Mouse (Mus musculus): ENCODE results near the gene Anln.
"Not testable (repeated sequence)": the region's sequence is repeated elsewhere in the genome, so short reads cannot be mapped to it uniquely, and the experiment has no call there.

The Anln gene

DNA sequence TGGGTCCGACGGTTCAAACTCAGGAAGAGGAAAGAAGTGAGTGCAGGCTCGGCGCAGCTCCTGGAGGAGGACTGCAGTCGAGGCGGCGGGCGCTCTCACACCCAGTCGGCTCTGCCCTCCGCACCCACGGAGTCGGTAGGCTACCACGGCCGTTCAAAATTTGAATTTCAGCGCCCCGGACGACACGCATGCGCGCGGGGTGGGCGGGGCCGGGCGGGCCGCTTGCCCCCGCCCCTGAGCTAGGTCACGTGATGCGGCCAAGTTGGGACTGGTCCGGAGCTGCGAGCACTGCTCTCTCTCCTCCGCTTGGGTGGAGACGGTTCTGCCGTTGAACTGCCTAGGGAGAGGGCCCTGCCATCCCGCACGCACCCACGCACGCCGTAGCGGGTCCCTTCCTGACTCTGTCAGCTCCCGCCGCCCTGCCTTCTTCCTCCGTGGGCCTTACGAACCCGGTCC, at the start of gene Anln:
Gene Anln, minus strand, starts transcription at position 168 of the 456 bp plus-strand sequence.
- DNase-seq (ENCODE audit: low read depth in 2 of 2, low spot score in 2 of 2), result peak; percentile 83 to 87

DNA sequence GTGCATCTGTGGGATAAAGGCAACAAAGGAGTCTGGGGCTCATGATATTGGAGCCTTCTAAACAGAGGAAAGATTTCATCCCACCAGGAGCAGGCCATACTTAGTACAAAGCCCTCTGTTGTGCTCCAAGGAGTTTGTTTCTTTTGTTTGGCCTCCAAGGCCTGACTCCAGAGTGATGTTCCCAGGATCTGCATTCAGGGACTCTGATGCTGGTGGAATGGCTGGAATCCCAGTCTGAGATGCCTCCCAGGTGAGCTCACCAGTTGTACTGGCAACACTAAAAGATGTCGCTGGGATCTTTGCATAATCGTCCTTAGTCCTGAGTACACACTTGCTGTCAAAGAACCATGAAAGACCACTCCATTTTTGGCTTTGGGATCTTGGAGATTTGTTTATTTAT, 45.1 kb upstream of the Anln start:
- no peak for DNase-seq (ENCODE audit: low read depth in 2 of 2, low spot score in 2 of 2)

DNA sequence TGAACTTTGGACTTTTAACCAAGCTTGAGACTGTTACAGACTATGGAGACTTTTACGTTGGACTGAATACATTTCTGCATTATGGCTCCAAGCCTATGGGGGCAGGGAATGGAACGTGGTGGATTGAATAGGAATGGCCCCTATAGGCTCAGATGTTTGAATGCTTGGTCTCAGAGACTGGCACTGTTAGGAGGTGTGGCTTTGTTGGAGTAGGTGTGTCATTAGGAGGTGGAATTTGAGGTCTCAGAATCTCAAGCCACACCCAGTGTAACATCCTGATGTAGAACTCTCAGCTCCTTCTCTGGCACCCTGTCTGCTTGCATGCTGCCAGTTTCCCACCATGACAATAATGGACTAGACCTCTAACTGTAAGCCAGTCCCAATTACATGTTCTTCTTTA, 44.2 kb upstream of the Anln start:
- DNase-seq (ENCODE audit: low read depth in 2 of 2, low spot score in 2 of 2), result no peak

DNA sequence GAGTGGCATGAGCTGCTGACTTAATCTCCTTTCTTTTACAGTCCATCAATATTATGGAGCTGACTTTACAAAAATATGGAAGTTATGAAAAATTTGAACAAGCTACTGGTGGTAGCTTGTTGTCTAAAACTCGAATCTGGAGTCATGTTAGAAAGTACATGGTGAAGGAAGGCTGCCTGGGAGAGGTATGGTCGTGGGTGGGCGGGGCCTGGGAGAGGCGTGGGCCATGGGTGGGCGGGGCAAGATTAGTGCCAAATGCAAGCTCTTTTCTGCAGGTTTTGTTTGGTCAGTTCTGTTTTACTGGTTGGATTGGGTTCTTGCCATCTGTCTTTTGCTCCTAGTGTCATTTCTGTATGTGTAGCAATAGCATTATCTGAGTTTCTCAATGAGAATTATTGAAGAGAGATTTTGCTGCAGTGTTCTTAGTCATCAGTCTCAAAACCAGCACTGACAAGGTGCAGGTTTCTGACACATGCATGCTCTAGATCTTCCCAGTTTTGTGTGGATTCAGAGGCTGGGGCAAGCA, 41.4 kb upstream of the Anln start:
- no peak for DNase-seq (ENCODE audit: low read depth in 2 of 2, low spot score in 2 of 2)

DNA sequence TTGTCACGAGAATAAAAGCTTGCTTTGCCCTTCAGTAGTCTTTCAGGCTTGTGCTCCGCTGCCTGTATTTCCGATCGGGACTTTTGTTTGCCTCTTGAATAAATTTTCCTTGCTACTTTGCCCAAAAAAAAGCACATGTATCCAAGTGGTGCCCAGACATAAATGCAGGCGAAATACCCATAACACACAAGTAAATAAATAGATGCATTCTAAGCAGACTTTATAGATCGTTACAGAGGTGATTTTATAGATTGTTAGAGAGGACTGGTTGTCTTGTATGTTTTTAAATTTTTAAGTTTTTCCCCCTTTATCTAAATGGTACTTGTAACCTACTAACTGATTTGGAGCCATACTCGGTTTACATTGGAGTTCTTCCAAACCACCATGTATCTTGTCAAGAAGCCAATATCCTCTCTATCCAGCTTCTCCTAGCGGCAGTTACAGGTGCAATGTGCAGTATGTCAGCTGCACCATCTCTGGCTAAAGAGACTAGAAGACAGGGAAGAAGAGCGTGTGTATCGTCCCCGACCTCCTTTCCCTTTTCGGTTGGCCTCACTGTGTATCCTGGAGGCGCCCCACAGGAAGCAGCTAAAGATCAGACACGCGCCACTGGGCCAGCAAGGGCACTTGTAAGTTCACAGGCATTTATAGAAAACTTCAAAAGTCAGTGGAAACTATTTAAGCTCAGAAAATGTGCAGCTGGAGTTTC, 40.7 kb upstream of the Anln start:
- peak in 1 of 2 experiments; percentile 6 for DNase-seq (ENCODE audit: low read depth in 2 of 2, low spot score in 2 of 2)

DNA sequence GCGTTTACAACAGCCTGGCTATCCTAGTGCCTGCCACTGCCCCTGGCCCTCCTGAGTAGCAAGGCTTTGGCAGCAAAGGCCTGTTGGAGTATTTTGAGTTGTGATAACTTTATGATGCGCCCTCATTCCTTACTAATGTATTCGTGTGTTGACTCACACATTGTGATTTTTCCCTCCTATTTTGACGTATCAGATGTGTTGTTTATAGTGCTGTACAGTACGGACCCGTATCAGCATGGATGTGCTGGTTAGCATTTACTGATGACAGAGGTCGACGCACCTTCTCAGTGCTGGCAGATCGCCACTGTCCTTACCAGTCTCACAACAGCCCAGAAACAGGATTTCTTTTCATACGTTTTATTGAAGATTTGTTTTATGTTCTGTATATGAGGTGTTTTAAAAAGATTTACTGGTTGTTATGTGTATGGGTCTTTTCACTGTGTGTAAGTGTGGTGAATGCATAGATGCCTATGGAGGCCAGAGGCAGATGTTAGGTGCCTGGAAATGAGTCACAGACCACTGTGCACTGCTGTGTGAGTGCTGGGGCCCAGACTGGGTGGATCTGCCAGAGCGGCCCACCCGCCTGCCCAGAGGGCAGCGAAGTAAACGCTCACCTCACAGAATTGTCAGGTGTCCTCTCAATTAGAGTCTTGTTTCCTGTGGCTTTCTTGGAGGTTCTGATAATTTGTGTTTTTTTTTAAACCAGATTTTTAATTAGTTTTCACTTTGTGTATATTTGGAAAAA, 39.9 kb upstream of the Anln start:
- DNase-seq (ENCODE audit: low read depth in 2 of 2, low spot score in 2 of 2), result no peak

DNA sequence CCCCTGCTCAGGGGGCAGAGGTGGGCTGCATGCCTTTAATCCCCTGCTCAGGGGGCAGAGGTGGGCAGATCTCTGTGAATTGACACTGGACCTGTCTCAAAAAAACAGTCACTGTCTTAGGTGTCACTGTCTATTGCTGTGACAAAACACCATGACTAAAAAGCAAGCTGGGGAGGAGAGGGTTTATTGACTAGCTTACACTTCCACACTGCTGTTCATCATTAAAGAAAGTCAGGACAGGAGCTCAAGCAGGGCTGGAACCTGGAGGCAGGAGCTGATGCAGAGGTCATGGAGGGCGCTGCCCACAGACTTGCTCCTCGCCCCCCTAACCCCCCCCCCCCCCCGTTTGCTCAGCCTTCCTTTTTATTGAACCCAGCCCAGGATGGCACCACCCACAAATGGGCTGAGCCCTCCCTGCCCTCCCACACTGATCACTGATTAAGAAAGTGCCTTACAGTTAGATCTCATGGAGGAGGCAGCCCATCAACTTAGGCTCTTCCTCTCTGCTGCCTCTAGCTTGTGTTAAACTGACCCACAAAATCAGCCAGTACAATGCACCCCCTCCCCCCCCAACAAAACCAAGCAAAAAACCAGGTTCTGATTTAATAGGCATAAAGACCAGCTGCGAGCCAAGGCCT, 39.2 kb upstream of the Anln start:
- DNase-seq (ENCODE audit: low read depth in 2 of 2, low spot score in 2 of 2), result no peak

DNA sequence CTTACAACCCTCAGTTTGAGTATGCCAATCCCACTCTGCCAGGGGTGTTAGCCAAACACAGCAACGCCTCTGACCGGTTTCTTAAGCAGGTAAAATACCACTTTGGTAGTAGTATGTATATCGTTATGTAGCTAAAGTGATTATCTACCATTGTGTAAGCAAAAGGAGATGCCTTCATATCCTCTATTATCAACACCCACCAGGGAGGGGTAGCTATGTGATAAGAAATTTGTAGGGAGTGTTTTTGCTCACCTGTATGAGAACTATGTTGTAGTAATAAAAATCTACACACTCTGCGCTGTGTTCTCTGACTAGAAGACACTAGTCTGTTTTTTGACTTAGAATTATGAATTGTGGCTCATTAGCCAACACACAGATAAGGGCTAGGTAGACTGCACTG, 35.7 kb upstream of the Anln start:
- no peak for DNase-seq (ENCODE audit: low read depth in 2 of 2, low spot score in 2 of 2)

DNA sequence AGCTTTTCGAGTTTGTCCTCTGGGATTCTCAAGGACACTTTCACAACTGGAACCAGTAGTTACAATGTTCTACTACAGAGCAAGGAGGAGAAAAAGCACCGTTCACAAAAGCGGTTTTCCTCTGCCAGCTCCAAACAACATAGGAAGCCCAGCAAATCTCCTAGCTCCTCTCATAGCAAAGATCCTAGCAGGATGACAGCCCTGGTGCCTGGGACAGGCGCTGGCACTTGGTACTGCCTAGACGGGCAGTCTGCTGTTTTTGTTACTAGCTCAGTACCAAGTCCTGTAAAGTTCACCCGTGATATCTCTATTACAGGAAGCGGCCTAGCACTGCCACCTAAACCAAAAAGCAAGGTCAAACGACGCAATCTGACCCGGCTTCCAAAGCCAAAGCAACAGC, 35.2 kb upstream of the Anln start:
- no peak for DNase-seq (ENCODE audit: low read depth in 2 of 2, low spot score in 2 of 2)

DNA sequence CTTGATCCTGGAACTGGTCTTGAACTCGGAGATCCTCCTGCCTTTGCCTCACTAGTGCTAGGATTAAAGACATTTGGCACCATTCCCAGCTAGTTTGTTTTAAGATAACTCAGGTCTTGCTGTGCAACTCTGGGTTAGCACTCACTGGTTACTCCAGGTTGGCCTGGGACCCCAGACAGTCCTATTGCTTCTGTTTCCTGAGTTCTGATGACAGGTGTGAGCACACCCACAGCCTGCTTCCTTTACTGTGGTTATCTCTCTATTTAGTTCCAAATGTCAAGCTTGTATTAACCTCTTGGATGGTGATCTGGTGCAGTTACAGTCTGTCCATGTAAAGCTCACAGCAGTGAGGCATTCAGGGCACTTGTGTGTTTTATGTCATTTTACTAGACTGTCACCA, 34.5 kb upstream of the Anln start:
- DNase-seq (ENCODE audit: low read depth in 2 of 2, low spot score in 2 of 2), result no peak

DNA sequence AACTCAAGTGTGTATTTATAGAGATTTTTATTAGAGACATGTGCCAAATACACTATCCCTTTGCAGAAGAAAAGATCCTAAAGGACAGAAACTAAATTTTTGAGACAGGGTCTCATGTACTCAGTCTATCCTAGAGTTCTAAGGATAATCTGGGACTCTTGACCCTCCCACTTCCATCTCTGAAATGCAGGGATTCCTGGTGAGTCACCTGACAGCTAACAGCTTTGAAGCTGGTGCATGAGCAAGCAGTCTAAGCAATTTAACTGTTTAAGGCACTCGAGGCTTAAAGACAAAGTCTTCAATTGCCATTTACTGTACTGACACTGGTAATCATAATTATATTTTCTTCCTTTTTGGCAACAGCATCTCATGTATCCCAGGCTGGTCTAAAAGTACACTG, 33.6 kb upstream of the Anln start:
- no peak for DNase-seq (ENCODE audit: low read depth in 2 of 2, low spot score in 2 of 2)

DNA sequence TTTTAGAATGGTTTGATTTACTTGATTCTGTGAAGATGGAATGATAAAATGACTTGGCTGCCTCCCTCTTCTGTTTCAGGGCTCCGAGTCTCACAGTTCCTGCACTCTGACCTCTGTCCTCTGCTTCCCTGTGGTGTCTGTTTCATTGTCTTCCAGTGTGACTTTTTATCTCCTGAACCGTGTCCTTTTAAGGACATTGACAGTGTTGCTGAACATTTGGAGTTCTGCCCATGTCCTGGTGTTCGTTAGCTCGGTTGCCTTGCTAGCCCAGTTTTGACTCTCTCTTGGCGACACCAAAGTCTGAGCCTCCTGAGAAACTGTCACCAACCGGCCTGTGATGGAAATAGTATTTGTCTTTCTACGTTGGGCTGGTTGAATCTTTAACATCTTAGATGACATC, 31.5 kb upstream of the Anln start:
- no peak for DNase-seq (ENCODE audit: low read depth in 2 of 2, low spot score in 2 of 2)

DNA sequence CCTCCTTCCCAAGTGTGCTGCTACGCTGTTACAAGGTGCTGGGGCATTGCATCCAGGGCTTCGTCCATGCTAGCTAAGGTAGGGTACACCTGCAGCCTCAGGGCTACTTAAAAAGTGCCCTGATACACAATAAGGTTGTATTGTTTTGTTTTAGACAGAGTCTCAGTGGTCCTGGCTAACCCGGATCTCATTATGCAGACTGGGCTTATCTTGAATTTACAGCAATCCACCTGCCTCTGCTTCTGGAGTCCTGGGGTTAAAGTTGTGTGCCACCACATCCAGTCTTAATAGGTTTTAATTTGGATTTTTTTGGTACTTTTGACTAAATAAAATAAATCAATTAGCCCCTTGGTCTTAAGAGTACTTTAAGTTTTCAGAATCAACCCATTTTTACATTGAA, 30.9 kb upstream of the Anln start:
- DNase-seq (ENCODE audit: low read depth in 2 of 2, low spot score in 2 of 2), result no peak

DNA sequence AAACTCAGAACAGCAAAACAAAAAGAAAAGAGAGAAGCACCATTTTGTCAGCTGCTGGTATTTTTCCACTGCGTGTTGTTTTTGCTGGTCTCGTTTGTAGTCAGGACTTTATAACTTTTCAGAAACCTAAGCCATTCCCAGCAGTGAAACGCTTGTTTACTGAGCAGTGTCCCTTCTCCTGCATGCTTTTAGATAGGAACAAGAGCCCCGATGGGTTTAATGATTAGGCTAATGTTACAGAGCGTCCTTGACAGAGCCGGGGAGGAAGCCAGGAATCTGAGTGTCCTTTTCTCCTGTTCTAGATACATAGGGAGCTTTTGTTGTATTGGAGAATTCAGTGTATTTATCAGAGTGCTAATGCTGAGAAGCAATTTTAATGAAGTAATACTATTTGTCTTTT, 28.6 kb upstream of the Anln start:
- no peak for DNase-seq (ENCODE audit: low read depth in 2 of 2, low spot score in 2 of 2)

DNA sequence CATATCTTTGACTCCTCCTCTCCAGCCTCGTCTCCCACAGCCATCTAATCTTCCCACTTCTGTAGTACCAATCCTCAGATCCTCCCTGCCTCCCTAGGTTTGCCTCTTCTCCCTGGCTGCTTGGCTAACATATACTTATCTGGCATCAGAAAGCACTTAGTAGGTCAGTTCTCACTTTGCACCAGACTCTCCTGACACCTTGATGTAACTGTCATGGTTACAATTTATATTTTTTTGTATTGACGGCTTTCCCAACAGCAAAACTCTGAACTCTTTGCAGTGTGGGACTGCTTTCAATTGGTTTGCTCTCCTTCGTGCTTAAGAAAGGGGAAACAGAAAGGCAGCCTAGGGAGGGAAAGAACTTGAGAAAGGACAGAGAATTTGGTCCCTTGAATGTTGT, 27.2 kb upstream of the Anln start:
- DNase-seq (ENCODE audit: low read depth in 2 of 2, low spot score in 2 of 2), result no peak

DNA sequence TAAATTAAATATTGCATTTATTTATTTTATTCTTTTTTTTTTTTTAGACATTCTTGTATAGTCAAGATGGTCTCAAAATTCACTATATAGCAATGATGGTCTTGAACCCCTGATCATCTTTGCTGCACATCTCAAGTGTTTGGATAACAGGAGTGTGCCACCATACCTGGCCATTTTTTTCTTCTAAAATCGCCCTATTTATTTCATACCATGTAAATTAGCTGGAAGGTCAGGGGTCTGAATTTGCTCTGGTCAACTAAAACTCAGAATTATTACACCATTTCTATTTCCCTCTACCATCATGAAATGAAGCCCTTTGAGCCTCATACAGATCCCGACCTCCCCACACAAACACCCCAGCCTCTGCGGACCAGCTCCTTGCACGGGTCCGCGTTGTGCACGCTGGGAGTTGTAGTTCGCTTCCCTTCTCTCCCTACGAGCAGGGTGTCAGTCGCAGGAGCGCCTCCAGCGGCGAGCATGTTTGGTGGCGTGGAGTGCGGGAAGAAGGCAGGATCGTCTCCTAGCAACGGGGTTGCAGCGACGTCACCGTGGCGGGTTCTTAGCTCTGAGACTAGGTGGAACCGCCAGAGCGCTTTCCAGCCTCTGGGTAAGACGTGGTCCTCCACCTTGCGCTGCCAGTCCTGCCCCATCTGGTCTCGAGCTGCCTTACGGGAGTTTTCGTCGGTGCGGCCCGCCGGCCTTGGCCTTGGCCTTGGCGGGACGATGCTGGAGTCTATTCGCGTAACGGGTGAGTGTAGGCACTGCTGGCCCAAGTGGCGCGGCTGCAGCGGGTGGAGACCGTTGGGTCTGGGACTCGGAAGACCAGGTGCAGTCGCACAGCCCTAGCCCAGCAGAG, 22.2 kb upstream of the Anln start, which contains the start of gene 9530077C05Rik:
Gene 9530077C05Rik, plus strand, starts transcription at position 512 of the 856 bp plus-strand sequence.
- peak; percentile 85 to 92 for DNase-seq (ENCODE audit: low read depth in 2 of 2, low spot score in 2 of 2)

DNA sequence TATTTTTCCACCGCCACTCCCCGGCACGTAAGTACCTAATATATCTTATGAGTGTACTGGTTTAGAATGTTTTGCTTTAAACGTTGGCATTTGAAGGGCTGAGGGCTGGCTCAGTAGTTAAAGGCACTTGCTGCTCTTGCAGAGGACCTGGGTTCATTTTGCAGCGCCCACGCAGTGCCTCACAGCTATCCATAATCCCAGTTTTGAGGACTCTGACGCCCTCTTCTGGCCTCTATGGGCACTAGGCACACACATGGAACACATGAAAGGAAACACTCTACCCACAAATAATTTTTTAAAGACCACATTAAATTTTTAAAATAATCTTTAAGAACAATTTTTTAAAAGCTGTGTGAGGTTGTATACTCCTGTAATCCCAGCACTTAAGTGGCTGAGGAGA, 20.5 kb upstream of the Anln start:
- no peak for DNase-seq (ENCODE audit: low read depth in 2 of 2, low spot score in 2 of 2)

DNA sequence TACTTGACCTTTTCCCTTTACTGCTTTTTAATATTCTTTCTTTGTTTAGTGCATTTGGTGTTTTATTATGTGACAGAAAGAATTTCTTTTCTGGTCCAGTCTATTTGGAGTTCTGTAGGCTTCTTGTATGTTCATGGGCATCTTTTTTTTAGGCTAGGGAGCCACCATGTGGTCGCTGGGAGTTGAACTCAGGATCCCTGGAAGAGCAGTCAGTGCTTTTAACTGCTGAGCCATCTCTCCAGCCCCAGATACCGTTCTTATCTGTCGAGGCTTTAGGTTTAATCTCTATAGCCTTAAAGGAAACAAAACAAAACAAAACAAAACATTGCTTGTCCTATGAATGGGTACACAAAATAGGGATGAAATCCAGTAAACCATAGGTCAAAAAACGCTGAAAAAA, 19.4 kb upstream of the Anln start:
- not testable (repeated sequence) for DNase-seq (ENCODE audit: low read depth in 2 of 2, low spot score in 2 of 2)

DNA sequence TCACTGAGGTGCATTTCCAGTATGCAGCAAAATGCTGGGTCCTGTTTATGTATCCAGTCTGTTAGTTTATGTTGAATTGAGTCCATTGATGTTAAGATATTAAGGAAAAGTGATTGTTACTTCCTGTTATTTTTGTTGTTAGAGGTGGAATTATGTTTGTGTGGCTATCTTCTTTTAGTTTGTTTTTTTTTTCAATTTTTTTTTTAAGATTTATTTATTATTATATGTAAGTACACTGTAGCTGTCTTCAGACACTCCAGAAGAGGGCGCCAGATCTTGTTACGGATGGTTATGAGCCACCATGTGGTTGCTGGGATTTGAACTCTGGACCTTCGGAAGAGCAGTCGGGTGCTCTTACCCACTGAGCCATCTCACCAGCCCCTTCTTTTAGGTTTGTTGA, 18.6 kb upstream of the Anln start:
- not testable (repeated sequence) for DNase-seq (ENCODE audit: low read depth in 2 of 2, low spot score in 2 of 2)

DNA sequence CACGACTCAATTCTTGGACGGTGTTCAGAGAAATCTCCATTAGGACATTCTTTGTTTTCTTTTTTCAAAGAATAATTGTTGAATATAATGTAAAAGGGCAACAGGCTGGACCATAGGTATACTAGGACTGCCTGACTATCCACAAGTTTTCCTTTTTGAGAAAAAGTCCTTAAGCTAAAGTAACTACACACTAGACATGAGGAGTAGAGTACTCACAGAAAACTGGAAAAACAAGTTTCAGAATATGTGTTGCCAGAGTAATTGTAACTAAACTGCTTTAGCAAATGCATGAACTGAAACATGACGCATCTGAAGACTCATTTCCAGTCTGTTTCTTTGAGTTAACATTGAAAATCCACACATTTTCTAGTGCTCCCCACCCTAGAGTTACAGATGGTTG, 16.4 kb upstream of the Anln start:
- no peak for DNase-seq (ENCODE audit: low read depth in 2 of 2, low spot score in 2 of 2)

DNA sequence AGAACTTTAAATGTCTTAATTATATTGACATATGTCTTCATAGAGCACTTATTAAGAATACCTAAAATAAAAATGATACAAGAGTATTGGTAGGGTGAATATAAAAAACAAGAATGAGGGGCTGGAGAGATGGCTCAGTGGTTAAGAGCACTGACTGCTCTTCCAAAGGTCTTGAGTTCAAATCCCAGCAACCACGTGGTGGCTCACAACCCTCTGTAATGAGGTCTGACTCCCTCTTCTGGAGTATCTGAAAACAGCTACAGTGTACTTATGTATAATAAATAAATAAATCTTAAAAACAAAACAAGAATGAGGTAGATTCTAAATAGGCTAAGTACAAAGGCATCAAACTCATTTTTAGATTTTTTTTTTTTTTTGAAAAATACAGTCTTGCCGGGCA, 14.5 kb upstream of the Anln start:
- DNase-seq (ENCODE audit: low read depth in 2 of 2, low spot score in 2 of 2), result not testable (repeated sequence)
